Mouse (Mus musculus): Measurements from ENCODE around the gene Sphk1. TPM values are rescaled to one million over a fixed set of nuclear protein-coding genes. Genes with fewer than 3 reads are reported as not detected.

Gene Sphk1
- polyA plus RNA-seq, 1 experiment from 2014 or later: 5.0 TPM

GRCm38 (mm10) chr11:116498596-116498995, 32.1 kb upstream of the Sphk1 start:
- Histone ChIP-seq H3K9me3 (replicated peaks; ENCODE audit: control insufficient read depth, low read length) (no peaks in the 10 kb centered on the region), H3K9ac (replicated peaks; ENCODE audit: low read length) (peak overlapping the region; percentile 28; the same call in 1 of the 2 replicates), H3K4me2 (ENCODE audit: low read depth, low read length) (peak overlapping the region; percentile 32; the same call in 1 of the 2 replicates), H3K27ac (replicated peaks; ENCODE audit: low read depth, low read length) (no peak overlapping the region), H3K4me1 (ENCODE audit: control insufficient read depth, insufficient read depth, low read length) (no peaks in the 10 kb centered on the region), H3K36me3 (replicated peaks; ENCODE audit: control insufficient read depth, insufficient read depth, low read depth, low read length) (no peaks in the 10 kb centered on the region), H3K27me3 (ENCODE audit: control insufficient read depth, insufficient read depth, low read length) (no peaks in the 10 kb centered on the region), H3K4me3 (ENCODE audit: low read depth, low read length) (no peak overlapping the region)
- DNase-seq (ENCODE audit: low spot score): no peak
- 23% methylated on average over 34 of the region's 34 CpGs for WGBS
- no peak; the same call in 1 of the 2 replicates for ATAC-seq (replicated peaks; ENCODE audit: insufficient number of reproducible peaks, low FRiP score, low TSS enrichment, low read depth)

GRCm38 (mm10) chr11:116499018-116499417, 31.7 kb upstream of the Sphk1 start:
- no peak overlapping the region for H3K4me3 ChIP-seq (ENCODE audit: low read depth, low read length)
- no peak for ATAC-seq (replicated peaks; ENCODE audit: insufficient number of reproducible peaks, low FRiP score, low TSS enrichment, low read depth)
- WGBS: 56% methylated on average over 6 of the region's 6 CpGs

GRCm38 (mm10) chr11:116501005-116501746, 29.5 kb upstream of the Sphk1 start:
- no peaks in the 10 kb centered on the region for H3K9me3 ChIP-seq (replicated peaks; ENCODE audit: control insufficient read depth, low read length)
- H3K9ac ChIP-seq (replicated peaks; ENCODE audit: low read length): no peak overlapping the region
- H3K27ac ChIP-seq (replicated peaks; ENCODE audit: low read depth, low read length): no peak overlapping the region
- H3K4me2 ChIP-seq (ENCODE audit: low read depth, low read length): no peak overlapping the region
- no peaks in the 10 kb centered on the region for H3K27me3 ChIP-seq (ENCODE audit: control insufficient read depth, insufficient read depth, low read length)
- no peak overlapping the region for H3K4me3 ChIP-seq (ENCODE audit: low read depth, low read length)
- whole genome bisulfite sequencing: 23% methylated on average over 7 of the region's 7 CpGs
- no peaks in the 10 kb centered on the region for H3K36me3 ChIP-seq (replicated peaks; ENCODE audit: control insufficient read depth, insufficient read depth, low read depth, low read length)
- no peaks in the 10 kb centered on the region for H3K4me1 ChIP-seq (ENCODE audit: control insufficient read depth, insufficient read depth, low read length)
- ATAC-seq (replicated peaks; ENCODE audit: insufficient number of reproducible peaks, low FRiP score, low TSS enrichment, low read depth) (no peak), DNase-seq (ENCODE audit: low spot score) (peak; percentile 86)

More at GRCm38 (mm10) chr11:116499018-116499417, 31.7 kb upstream of the Sphk1 start:
- DNase-seq (ENCODE audit: low spot score): no peak
- Histone ChIP-seq H3K36me3 (replicated peaks; ENCODE audit: control insufficient read depth, insufficient read depth, low read depth, low read length) (no peaks in the 10 kb centered on the region), H3K9me3 (replicated peaks; ENCODE audit: control insufficient read depth, low read length) (no peaks in the 10 kb centered on the region), H3K27ac (replicated peaks; ENCODE audit: low read depth, low read length) (no peak overlapping the region), H3K9ac (replicated peaks; ENCODE audit: low read length) (no peak overlapping the region), H3K4me2 (ENCODE audit: low read depth, low read length) (no peak overlapping the region), H3K4me1 (ENCODE audit: control insufficient read depth, insufficient read depth, low read length) (no peaks in the 10 kb centered on the region), H3K27me3 (ENCODE audit: control insufficient read depth, insufficient read depth, low read length) (no peaks in the 10 kb centered on the region)

GRCm38 (mm10) chr11:116504516-116504915, 26.2 kb upstream of the Sphk1 start:
- ATAC-seq (replicated peaks; ENCODE audit: insufficient number of reproducible peaks, low FRiP score, low TSS enrichment, low read depth) (no peak), DNase-seq (ENCODE audit: low spot score) (no peak)
- H3K4me2 ChIP-seq (ENCODE audit: low read depth, low read length): no peak overlapping the region
- no peaks in the 10 kb centered on the region for H3K36me3 ChIP-seq (replicated peaks; ENCODE audit: control insufficient read depth, insufficient read depth, low read depth, low read length)
- no peak overlapping the region for H3K4me3 ChIP-seq (ENCODE audit: low read depth, low read length)
- WGBS: 87% methylated on average over 17 of the region's 17 CpGs
- no peaks in the 10 kb centered on the region for H3K9me3 ChIP-seq (replicated peaks; ENCODE audit: control insufficient read depth, low read length)
- H3K27ac ChIP-seq (replicated peaks; ENCODE audit: low read depth, low read length): no peak overlapping the region
- H3K4me1 ChIP-seq (ENCODE audit: control insufficient read depth, insufficient read depth, low read length): no peaks in the 10 kb centered on the region
- H3K9ac ChIP-seq (replicated peaks; ENCODE audit: low read length): no peak overlapping the region
- no peaks in the 10 kb centered on the region for H3K27me3 ChIP-seq (ENCODE audit: control insufficient read depth, insufficient read depth, low read length)

- DNase-seq (ENCODE audit: low spot score) (no peak), ATAC-seq (replicated peaks; ENCODE audit: insufficient number of reproducible peaks, low FRiP score, low TSS enrichment, low read depth) (no peak)
- no peak overlapping the region for H3K4me2 ChIP-seq (ENCODE audit: low read depth, low read length)
- H3K36me3 ChIP-seq (replicated peaks; ENCODE audit: control insufficient read depth, insufficient read depth, low read depth, low read length): no peaks in the 10 kb centered on the region
- no peaks in the 10 kb centered on the region for H3K9me3 ChIP-seq (replicated peaks; ENCODE audit: control insufficient read depth, low read length)
- H3K27ac ChIP-seq (replicated peaks; ENCODE audit: low read depth, low read length): no peak overlapping the region
- no peaks in the 10 kb centered on the region for H3K4me1 ChIP-seq (ENCODE audit: control insufficient read depth, insufficient read depth, low read length)
- H3K9ac ChIP-seq (replicated peaks; ENCODE audit: low read length): no peak overlapping the region
- H3K27me3 ChIP-seq (ENCODE audit: control insufficient read depth, insufficient read depth, low read length): no peaks in the 10 kb centered on the region
- no peak overlapping the region for H3K4me3 ChIP-seq (ENCODE audit: low read depth, low read length)
- 72% methylated on average over 5 of the region's 5 CpGs for WGBS
Observed at GRCm38 (mm10) chr11:116505573-116505972, 25.2 kb upstream of the Sphk1 start.

- H3K9ac ChIP-seq (replicated peaks; ENCODE audit: low read length): no peak overlapping the region
- H3K27me3 ChIP-seq (ENCODE audit: control insufficient read depth, insufficient read depth, low read length): no peaks in the 10 kb centered on the region
- H3K9me3 ChIP-seq (replicated peaks; ENCODE audit: control insufficient read depth, low read length): no peaks in the 10 kb centered on the region
- H3K4me3 ChIP-seq (ENCODE audit: low read depth, low read length): no peak overlapping the region
- 87% methylated on average over 17 of the region's 17 CpGs for WGBS
- no peaks in the 10 kb centered on the region for H3K36me3 ChIP-seq (replicated peaks; ENCODE audit: control insufficient read depth, insufficient read depth, low read depth, low read length)
- H3K27ac ChIP-seq (replicated peaks; ENCODE audit: low read depth, low read length): no peak overlapping the region
- ATAC-seq (replicated peaks; ENCODE audit: insufficient number of reproducible peaks, low FRiP score, low TSS enrichment, low read depth) (no peak), DNase-seq (ENCODE audit: low spot score) (no peak)
- no peak overlapping the region for H3K4me2 ChIP-seq (ENCODE audit: low read depth, low read length)
- no peaks in the 10 kb centered on the region for H3K4me1 ChIP-seq (ENCODE audit: control insufficient read depth, insufficient read depth, low read length)
Observed at GRCm38 (mm10) chr11:116506151-116506875, 24.4 kb upstream of the Sphk1 start.

GRCm38 (mm10) chr11:116508689-116509088, 22.0 kb upstream of the Sphk1 start:
- Histone ChIP-seq H3K27ac (replicated peaks; ENCODE audit: low read depth, low read length) (no peak overlapping the region), H3K9me3 (replicated peaks; ENCODE audit: control insufficient read depth, low read length) (no peaks in the 10 kb centered on the region), H3K27me3 (ENCODE audit: control insufficient read depth, insufficient read depth, low read length) (no peaks in the 10 kb centered on the region), H3K4me1 (ENCODE audit: control insufficient read depth, insufficient read depth, low read length) (no peaks in the 10 kb centered on the region), H3K4me2 (ENCODE audit: low read depth, low read length) (no peak overlapping the region), H3K36me3 (replicated peaks; ENCODE audit: control insufficient read depth, insufficient read depth, low read depth, low read length) (no peaks in the 10 kb centered on the region), H3K4me3 (ENCODE audit: low read depth, low read length) (no peak overlapping the region), H3K9ac (replicated peaks; ENCODE audit: low read length) (no peak overlapping the region)
- no peak for ATAC-seq (replicated peaks; ENCODE audit: insufficient number of reproducible peaks, low FRiP score, low TSS enrichment, low read depth)
- 25% methylated on average over 2 of the region's 2 CpGs for WGBS
- DNase-seq (ENCODE audit: low spot score): peak; percentile 68

GRCm38 (mm10) chr11:116511301-116511868, 19.3 kb upstream of the Sphk1 start:
- no peak overlapping the region for H3K4me2 ChIP-seq (ENCODE audit: low read depth, low read length)
- no peaks in the 10 kb centered on the region for H3K36me3 ChIP-seq (replicated peaks; ENCODE audit: control insufficient read depth, insufficient read depth, low read depth, low read length)
- no peak for DNase-seq (ENCODE audit: low spot score)
- WGBS: 69% methylated on average over 7 of the region's 7 CpGs
- ATAC-seq (replicated peaks; ENCODE audit: insufficient number of reproducible peaks, low FRiP score, low TSS enrichment, low read depth): no peak
- H3K9me3 ChIP-seq (replicated peaks; ENCODE audit: control insufficient read depth, low read length): no peaks in the 10 kb centered on the region
- no peak overlapping the region for H3K27ac ChIP-seq (replicated peaks; ENCODE audit: low read depth, low read length)
- H3K4me1 ChIP-seq (ENCODE audit: control insufficient read depth, insufficient read depth, low read length): peaks cover 2% of the 10 kb centered on the region; the same call in 1 of the 2 replicates
- no peak overlapping the region for H3K9ac ChIP-seq (replicated peaks; ENCODE audit: low read length)
- no peak overlapping the region for H3K4me3 ChIP-seq (ENCODE audit: low read depth, low read length)
- H3K27me3 ChIP-seq (ENCODE audit: control insufficient read depth, insufficient read depth, low read length): no peaks in the 10 kb centered on the region
